Mouse (Mus musculus) olfactory bulb, adult 2 months (tissue): ENCODE data around the gene Vmn2r95.
"Not testable (repeated sequence)": the region's sequence is repeated elsewhere in the genome, so short reads cannot be mapped to it uniquely, and the experiment has no call there.

Source experiments
- CTCF ChIP-seq: fragments of 200-500 bp; IDR thresholded peaks from 2 replicates; pipeline ENCODE4 v1.5.1; 2012; ENCODE audit warnings: low read depth, mild to moderate bottlenecking, low read length, moderate library complexity; ENCODE audit not compliant: insufficient read depth
- POLR2A ChIP-seq: fragments of 200-500 bp; IDR thresholded peaks from 2 replicates; pipeline ENCODE4 v1.6.1; 2012; ENCODE audit warnings: mild to moderate bottlenecking, low read depth, low read length, moderate library complexity; ENCODE audit not compliant: insufficient read depth

DNA sequence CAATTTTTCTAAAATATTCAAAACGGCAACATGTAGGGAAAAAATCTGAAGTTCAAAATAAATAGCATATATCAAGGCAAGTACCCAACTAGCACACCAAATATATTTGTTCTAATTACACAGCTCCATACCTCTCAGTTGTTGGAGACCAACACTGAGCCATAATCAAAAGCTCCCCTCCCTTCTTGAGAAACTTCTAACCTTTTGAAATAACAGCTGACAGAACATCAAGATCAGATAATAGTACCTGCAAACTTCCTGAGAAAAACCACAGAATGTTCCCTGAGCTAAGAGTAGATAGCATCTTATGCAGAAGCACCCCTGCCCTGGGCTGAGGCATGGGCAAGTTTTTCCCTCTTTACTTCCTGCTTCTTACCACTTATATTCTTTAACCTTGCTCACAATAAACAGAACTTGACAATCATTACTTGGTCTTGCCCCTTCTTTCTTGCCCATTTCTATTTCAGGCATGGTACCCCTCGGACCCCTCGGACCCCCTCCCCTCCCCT lies 34.3 kb downstream of the Vmn2r95 start:
- not testable (repeated sequence) for TF ChIP-seq POLR2A, CTCF
